Mouse (Mus musculus): ENCODE data around the gene Tmbim7.

Tmbim7 gene

DNA sequence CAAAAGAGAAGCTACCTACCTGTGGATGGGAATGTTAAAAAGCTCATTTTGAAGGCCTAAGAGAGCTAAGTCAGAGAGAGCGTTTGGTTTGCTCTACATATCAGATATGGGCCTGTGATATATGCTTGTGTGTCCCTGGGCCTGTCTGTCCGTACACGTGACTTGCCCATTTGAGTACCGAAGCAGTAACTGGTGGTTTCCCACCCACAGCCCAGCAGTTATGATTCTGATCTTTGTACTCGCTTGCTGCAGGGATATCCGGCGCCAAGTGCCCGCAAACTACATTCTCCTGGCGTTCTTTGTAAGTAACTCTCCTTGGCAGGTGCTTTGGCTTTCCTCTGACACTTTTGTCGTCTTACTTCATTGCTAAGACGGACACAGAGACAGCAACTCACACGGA lies 15.6 kb downstream of the Tmbim7 start:
- no peak for DNase-seq

DNA sequence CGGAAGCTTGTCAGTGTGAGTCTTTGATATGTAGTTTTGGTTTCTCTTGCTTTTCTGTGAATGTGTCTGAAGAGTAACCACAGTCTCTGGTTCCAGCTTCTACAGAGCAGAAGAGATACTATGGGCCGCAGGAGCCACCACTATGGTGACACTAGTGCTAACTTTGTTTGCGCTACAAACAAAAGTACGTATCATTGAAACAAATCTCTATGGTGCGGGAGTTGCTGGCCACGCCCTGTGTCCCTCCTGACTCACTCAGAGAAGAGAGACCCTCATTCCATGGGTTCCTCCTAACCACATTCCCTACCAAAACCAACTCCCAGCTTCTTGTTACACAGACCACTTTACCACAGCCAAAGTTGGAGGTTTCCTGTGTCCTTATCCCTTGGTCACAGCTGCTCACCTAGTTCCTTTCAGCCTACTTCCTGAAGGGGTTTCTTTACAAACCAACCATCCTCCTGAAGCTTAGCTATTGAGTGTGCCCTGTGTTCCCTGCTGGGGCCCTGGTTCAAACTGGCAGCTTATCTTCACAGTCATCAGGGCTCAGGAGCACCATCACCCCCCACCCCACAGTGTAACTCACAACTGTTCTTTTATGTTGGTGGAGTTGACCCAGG lies 19.1 kb downstream of the Tmbim7 start:
- no peak for DNase-seq

DNA sequence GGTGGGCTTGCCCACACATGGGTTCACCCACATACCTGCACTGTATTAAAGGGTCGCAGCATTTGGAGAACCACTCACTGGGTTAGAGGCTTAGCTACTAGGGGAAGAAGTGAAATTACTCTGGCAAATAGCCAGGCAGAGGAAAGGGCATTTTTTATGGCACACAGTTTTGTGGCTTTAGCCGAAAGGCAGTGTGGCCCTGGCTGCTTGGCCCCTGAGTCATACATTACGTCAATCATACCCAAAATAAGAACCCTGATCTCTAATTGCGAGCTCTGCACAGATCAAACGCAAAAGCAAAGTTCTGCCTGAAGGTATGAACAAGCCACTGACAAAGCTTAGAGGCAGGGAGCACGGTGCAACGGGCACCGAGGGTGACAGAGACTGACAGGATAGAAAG lies 37.3 kb downstream of the Tmbim7 start:
- no peak for DNase-seq

DNA sequence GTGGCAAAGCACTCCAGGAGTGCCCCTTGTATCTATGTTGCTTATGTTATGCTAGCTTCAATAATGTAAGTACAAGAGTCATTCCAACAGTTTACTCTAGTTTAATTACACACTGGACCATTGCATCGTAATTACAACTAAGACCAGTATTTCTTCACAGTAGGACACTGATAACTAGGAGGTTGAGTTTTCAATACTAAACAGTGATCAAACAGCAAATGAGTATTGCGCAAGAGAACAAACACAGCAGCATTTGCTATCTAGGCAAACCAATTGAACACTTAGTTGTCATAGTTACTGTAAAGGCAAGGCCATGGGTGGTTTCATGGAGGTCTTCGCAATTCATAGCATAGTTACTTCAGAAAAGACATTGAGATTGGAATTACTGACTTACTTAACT lies 40.3 kb downstream of the Tmbim7 start:
- no peak for DNase-seq

DNA sequence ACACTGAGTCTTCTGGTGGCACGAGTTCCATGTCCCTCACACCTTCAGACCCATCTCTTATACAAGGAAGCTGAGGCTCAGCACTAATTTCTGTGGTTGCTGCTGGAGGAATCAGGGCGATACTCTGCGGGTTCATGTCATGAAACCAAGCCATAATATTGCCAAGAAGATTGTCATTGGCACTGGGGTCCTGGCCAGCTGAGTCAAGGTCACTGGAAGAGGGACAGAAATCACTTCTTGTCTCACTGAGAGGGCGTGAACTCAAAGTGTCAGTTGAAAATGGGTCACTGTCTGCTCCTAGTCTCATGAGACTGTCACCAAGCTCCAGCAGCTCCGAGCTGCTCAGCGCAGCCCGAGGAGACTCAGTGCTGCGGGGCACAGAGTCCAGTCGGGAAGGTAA lies 42.0 kb downstream of the Tmbim7 start:
- DNase-seq = no peak

DNA sequence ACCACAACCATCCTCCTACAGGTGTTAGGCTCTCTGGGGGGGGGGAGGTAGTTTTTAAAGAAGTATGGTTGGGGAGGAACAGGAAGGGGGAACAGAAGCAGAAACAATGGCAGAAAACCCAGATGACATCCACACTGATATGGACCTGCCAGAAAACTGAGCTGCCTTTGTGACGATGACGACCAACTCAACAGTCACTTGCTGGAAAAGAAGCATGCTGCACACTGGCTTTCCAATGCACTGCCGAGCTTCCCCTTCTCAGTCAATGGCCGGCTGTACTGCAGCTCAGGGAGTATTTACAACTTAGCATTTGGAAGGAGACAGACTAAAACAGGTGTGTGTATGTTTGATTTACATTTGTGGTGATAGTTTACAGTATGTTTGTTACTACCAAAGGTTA lies 44.2 kb downstream of the Tmbim7 start:
- DNase-seq = no peak

DNA sequence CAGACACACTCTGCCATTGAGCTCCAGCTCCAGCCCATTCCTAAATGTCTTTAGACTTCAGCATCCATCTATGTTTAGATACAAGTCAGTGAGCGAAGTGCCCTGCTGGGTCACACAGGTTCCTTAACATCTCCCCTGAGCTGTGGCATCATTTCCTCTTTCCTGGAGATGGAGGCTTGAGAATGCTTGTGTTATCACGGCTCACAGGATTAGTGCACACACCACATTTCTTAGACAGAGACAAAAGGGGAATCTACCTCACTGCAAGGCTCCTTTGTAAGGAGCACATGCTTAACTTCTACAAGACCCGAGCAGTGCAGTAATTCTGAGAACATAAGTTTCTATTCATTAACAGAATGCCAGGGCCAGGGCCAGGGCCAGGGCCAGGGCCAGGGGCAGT lies 45.0 kb downstream of the Tmbim7 start:
- DNase-seq = no peak

DNA sequence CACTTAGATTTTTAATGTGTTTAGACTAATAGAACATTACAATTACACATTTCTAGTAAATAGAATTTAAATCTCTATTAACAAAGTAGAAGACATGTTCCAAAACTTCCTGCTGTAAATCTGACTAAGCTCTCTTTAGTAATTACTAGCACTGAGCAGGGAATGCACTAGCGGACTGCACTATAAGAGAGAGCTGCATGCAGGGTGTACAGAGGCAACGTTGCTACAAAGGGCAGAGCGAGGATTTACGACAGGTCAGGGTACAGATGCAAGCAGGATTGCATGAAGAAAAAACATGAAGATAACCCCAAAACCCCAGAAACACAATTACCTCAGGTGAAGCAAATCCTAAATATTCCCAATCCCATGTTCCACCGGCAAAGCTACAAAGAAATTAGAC lies 49.0 kb downstream of the Tmbim7 start:
- DNase-seq = no peak

DNA sequence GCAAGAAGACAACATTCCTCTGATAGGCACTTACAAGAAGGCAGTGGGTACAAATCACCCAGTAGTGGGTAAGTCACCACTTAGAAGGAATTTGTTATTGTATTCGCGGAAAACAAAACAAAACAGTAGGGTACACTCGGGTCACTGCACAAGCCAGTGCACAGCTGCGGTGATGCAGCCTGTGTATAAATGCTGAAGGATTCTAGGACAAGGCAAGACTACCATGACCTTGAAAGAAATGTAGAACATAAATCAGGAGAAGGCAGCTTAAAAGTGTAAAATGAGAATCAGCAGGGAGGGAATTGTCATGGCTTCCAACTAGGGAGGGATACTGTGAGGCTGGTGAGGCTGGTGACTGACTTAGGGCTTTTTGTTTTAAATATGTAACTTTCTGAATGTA lies 51.2 kb downstream of the Tmbim7 start:
- DNase-seq = no peak

DNA sequence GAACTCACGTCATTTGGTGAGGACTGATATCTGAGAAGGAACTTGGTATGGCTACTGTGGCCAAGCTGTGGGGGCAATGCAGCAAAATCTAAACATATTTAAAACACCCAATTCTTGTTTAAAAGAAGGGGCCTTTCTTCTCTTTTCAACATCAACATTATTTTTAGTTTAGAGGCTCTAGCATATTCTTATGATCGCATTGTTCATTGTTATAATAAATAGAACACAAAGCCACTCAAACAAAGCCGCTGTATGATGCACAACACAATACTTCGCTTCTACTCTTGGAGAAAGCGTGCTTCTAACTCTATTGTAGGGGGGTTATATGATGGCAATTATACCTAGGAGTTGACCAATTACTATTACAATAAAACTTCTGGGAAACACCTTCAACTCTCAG lies 64.8 kb downstream of the Tmbim7 start:
- DNase-seq = no peak

DNA sequence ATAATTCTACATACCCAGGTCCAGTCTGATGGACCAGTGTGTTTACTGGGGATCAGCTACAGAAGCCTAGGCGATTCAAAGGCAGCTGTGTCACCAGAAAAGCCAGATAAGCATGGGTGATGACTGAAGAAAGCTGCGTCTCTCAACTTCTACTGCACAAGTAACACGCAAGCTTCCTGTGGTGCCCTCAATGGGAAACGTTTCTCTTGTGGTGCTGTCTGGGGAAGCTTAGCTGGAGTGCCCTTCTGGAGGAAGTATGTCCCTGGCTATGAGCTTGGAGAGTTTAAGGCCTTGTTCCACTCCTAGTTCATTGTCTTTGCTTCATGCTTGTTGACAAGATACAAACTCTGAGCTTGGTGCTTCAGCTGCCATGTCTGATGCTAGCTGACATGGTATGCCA lies 68.4 kb downstream of the Tmbim7 start:
- DNase-seq = no peak

DNA sequence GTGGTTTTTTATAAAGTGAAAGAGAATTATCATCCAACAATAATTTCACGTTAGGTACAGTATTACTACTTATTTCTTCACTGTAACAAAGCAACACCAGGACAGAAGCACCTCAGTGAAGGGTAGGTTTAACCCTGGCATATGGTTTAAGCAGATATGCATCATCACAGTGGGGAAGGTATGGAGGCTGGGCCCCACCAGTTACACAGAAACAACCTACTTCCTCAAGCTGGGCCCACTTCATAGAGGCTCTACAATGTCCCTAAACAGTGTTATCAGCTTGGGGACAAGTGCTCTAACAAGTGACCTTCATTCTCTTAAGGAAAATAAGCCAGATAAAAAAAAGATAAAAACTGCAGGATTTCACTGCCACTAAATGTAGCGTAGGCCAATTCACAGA lies 71.9 kb downstream of the Tmbim7 start:
- DNase-seq = no peak

DNA sequence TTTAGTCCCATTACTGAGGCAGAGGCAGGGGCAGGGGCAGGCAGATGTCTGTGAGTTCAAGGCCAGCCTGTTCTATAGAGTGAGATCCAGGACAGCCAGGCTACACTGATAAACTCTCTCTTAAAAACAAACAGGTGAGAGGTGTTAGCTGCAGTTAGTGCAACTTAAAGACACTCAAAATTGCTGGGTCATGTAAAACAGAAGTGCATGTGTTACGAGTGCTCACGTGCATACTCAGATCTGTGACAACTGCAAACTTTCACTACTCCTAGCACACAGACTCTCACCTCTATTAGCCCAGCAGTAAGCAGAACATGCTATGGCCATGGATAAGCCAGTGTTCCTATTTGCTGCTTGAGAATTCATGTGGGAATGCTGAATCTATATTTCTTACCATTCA lies 72.4 kb downstream of the Tmbim7 start:
- DNase-seq = no peak

DNA sequence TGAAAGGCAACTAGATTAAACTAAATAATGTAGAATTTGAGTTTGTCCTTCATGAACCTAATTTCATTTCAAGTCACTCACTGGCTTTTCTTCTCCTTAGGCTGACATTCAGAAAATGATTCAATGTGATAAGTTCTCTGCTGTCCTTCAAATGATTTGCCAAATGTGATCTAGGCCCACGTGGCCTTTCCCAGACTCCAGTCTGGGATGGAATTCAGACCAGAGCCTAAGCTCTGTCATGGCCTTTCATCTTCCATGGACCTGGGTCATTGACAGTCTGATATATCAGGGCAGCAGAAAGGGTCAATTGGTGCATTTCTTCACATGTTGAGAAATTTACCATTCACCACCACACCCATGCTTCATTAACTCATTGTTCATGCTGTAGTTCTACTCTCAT lies 74.5 kb downstream of the Tmbim7 start:
- no peak for DNase-seq

DNA sequence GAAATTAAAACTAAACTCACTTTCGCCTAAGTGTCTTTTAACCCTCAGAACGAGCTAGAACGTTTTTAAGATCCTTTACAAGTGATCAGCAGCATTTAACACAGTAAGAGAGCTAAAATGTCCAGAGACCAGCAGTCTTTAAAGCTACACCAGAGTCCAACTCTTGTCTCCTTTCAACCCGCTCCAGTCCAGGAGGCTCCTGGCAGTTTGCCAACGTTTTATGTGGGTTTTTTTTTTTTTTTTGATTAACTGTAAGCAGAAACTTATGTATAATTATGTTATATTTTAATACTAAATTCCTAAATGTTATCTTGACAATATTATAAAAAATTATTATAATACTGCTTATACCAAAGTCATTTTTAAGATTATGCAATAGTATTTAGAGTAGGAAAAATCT lies 77.8 kb downstream of the Tmbim7 start:
- DNase-seq = no peak

Measured in cerebellum, adult 18-20 months (tissue).